Mouse (Mus musculus) lung, postnatal 10 days (tissue): ENCODE data around the gene Snrnp35.
"Not testable (repeated sequence)": the region's sequence is repeated elsewhere in the genome, so short reads cannot be mapped to it uniquely, and the experiment has no call there.

Source experiments
- DNase-seq: peaks from one replicate; pipeline ENCODE4 v3.0.0; 2021

Gene Snrnp35

GRCm38 (mm10) chr5:124482966-124483654, at the start of gene Snrnp35:
Gene Snrnp35, plus strand, starts transcription at chr5:124483134.
- DNase-seq, result peak; percentile 92

- DNase-seq, result peak; percentile 61
Measured at GRCm38 (mm10) chr5:124438229-124438628, 44.7 kb upstream of the Snrnp35 start.

GRCm38 (mm10) chr5:124438746-124439145, 44.2 kb upstream of the Snrnp35 start:
- DNase-seq, result no peak

- peak; percentile 96 for DNase-seq
Measured at GRCm38 (mm10) chr5:124439447-124440093, 43.4 kb upstream of the Snrnp35 start, which contains the start of gene Kmt5a. Gene Kmt5a, plus strand, starts transcription at chr5:124439930.

GRCm38 (mm10) chr5:124440094-124440701, 42.7 kb upstream of the Snrnp35 start:
- DNase-seq, result peak; percentile 77

GRCm38 (mm10) chr5:124442628-124443027, 40.3 kb upstream of the Snrnp35 start:
- no peak for DNase-seq

- no peak for DNase-seq
Measured at GRCm38 (mm10) chr5:124444208-124444607, 38.7 kb upstream of the Snrnp35 start.

- peak; percentile 79 for DNase-seq
Measured at GRCm38 (mm10) chr5:124444661-124445561, 38.0 kb upstream of the Snrnp35 start.

- DNase-seq, result peak; percentile 54
Measured at GRCm38 (mm10) chr5:124445621-124446293, 37.2 kb upstream of the Snrnp35 start.

GRCm38 (mm10) chr5:124446301-124446881, 36.5 kb upstream of the Snrnp35 start:
- peak; percentile 77 for DNase-seq

- DNase-seq, result no peak
Measured at GRCm38 (mm10) chr5:124449494-124449893, 33.4 kb upstream of the Snrnp35 start.

GRCm38 (mm10) chr5:124450051-124450450, 32.9 kb upstream of the Snrnp35 start:
- no peak for DNase-seq

GRCm38 (mm10) chr5:124450641-124451340, 32.1 kb upstream of the Snrnp35 start:
- no peak for DNase-seq

GRCm38 (mm10) chr5:124452494-124453228, 30.3 kb upstream of the Snrnp35 start:
- no peak for DNase-seq

- no peak for DNase-seq
Measured at GRCm38 (mm10) chr5:124453339-124454081, 29.4 kb upstream of the Snrnp35 start.

- no peak for DNase-seq
Measured at GRCm38 (mm10) chr5:124454082-124454419, 28.9 kb upstream of the Snrnp35 start.

GRCm38 (mm10) chr5:124456762-124457161, 26.2 kb upstream of the Snrnp35 start:
- no peak for DNase-seq

GRCm38 (mm10) chr5:124460922-124461321, 22.0 kb upstream of the Snrnp35 start:
- not testable (repeated sequence) for DNase-seq

GRCm38 (mm10) chr5:124462297-124463025, 20.5 kb upstream of the Snrnp35 start:
- no peak for DNase-seq
